Mouse (Mus musculus) embryonic facial prominence, embryonic 13.5 days (tissue): ENCODE measurements around the gene Atp6v1e2. TPM values are rescaled to one million over a fixed set of nuclear protein-coding genes. Genes with fewer than 3 reads are reported as not detected.
A peak's percentile ranks its signal among the peaks of the same experiment; 100 is the strongest.

Source experiments
- ATAC-seq: fragments of 200-750 bp; cut with Nextera tagmentation; 2 replicates; pipeline ENCODE4 v1.8.0; 2017; ENCODE audit warnings: low read depth; ENCODE audit not compliant: insufficient number of reproducible peaks, insufficient read depth, low FRiP score, low TSS enrichment
- H3K27ac ChIP-seq: fragments of 300-500 bp; sonication (generic); 2 replicates; pipeline ENCODE4 v1.5.1; 2015; ENCODE audit warnings: moderate library complexity, mild to moderate bottlenecking, inconsistent platforms
- H3K27me3 ChIP-seq: fragments of 300-500 bp; sonication (generic); 2 replicates; pipeline ENCODE4 v1.6.1; 2015; ENCODE audit warnings: mild to moderate bottlenecking, inconsistent platforms
- H3K36me3 ChIP-seq: fragments of 300-500 bp; sonication (generic); 2 replicates; pipeline ENCODE4 v1.6.1; 2015; ENCODE audit warnings: mild to moderate bottlenecking, inconsistent platforms
- H3K4me1 ChIP-seq: fragments of 300-500 bp; sonication (generic); 2 replicates; pipeline ENCODE4 v1.6.1; 2015; ENCODE audit warnings: inconsistent platforms
- H3K4me2 ChIP-seq: fragments of 300-500 bp; sonication (generic); 2 replicates; pipeline ENCODE4 v1.6.1; 2015; ENCODE audit warnings: moderate library complexity, mild to moderate bottlenecking, inconsistent platforms
- H3K4me3 ChIP-seq: fragments of 300-500 bp; sonication (generic); 2 replicates; pipeline ENCODE4 v1.5.1; 2015; ENCODE audit warnings: mild to moderate bottlenecking, inconsistent platforms
- H3K9ac ChIP-seq: fragments of 300-500 bp; sonication (generic); 2 replicates; pipeline ENCODE4 v1.6.1; 2015; ENCODE audit warnings: mild to moderate bottlenecking, inconsistent platforms
- H3K9me3 ChIP-seq: fragments of 300-500 bp; sonication (generic); 2 replicates; pipeline ENCODE4 v1.6.1; 2016; ENCODE audit warnings: inconsistent platforms
- WGBS: fragments of 180-500 bp; shearing (Covaris S2); methylation state at CpG from one replicate; pipeline ENCODE4 v1.1.7; 2015; ENCODE audit warnings: mixed read lengths; 5-methylcytosine and 5-hydroxymethylcytosine counted together
- polyA plus RNA-seq: library from polyadenylated mRNA; unstranded; fragments of >200 nt; fragmentation: Nextera tagmentation; extraction: Ambion mirVana; gene quantifications from 2 replicates; pipeline ENCODE4 v1.2.1, GENCODE M21; 2015

Atp6v1e2 gene
- not detected in 2 replicates for polyA plus RNA-seq

- Histone ChIP-seq H3K9me3 (no peaks in the 10 kb centered on the region), H3K9ac (peak within 1 kb of the TSS; percentile 32; the same call in 1 of the 2 replicates), H3K4me3 (no peak within 1 kb of the TSS), H3K4me2 (no peak within 1 kb of the TSS), H3K27ac (no peak within 1 kb of the TSS), H3K4me1 (0 out of 2 replicates have a peak, but pooled peaks cover 3% of the 10 kb centered on the region), H3K36me3 (no peaks in the 10 kb centered on the region), H3K27me3 (no peaks in the 10 kb centered on the region)
- WGBS, result 68% methylated on average over 28 of the region's 28 CpGs
- no peak for ATAC-seq
Observed at GRCm38 (mm10) chr17:86947840-86948796, at the start of gene Atp6v1e2. Atp6v1e2 (minus strand) TSS chr17:86947897.

- no peak for ATAC-seq
- no peaks in the 10 kb centered on the region for H3K9me3 ChIP-seq
- WGBS, result 86% methylated on average over 6 of the region's 6 CpGs
Observed at GRCm38 (mm10) chr17:86997323-86997722, 49.6 kb upstream of the Atp6v1e2 start.

GRCm38 (mm10) chr17:86991306-86991705 is 43.6 kb upstream of the Atp6v1e2 start:
- H3K4me3 ChIP-seq, result no peak overlapping the region
- H3K27me3 ChIP-seq, result no peaks in the 10 kb centered on the region
- no peaks in the 10 kb centered on the region; the same call in 1 of the 2 replicates for H3K36me3 ChIP-seq
- no peak overlapping the region for H3K9ac ChIP-seq
- WGBS, result 84% methylated on average over 8 of the region's 8 CpGs
- no peak for ATAC-seq
- H3K4me2 ChIP-seq, result no peak overlapping the region
- H3K9me3 ChIP-seq, result no peaks in the 10 kb centered on the region
- H3K27ac ChIP-seq, result no peak overlapping the region
- peaks cover 19% of the 10 kb centered on the region for H3K4me1 ChIP-seq

More at GRCm38 (mm10) chr17:86997323-86997722, 49.6 kb upstream of the Atp6v1e2 start:
- Histone ChIP-seq H3K4me3 (no peak overlapping the region), H3K27me3 (no peaks in the 10 kb centered on the region), H3K4me2 (no peak overlapping the region), H3K4me1 (no peaks in the 10 kb centered on the region), H3K9ac (no peak overlapping the region), H3K36me3 (peaks cover 29% of the 10 kb centered on the region), H3K27ac (no peak overlapping the region)

GRCm38 (mm10) chr17:86988601-86989184 is 41.0 kb upstream of the Atp6v1e2 start:
- H3K4me1 ChIP-seq, result peaks cover 19% of the 10 kb centered on the region
- 66% methylated on average over 6 of the region's 6 CpGs for WGBS
- 0 out of 2 replicates have a peak, but pooled peaks have one; percentile 10 for ATAC-seq

GRCm38 (mm10) chr17:86988161-86988560 is 40.5 kb upstream of the Atp6v1e2 start:
- Histone ChIP-seq H3K9ac (no peak overlapping the region), H3K27me3 (no peaks in the 10 kb centered on the region), H3K4me1 (peaks cover 19% of the 10 kb centered on the region), H3K36me3 (peaks cover 6% of the 10 kb centered on the region), H3K4me3 (no peak overlapping the region), H3K9me3 (no peaks in the 10 kb centered on the region), H3K27ac (no peak overlapping the region), H3K4me2 (no peak overlapping the region)
- WGBS, result 85% methylated on average over 5 of the region's 5 CpGs
- no peak for ATAC-seq

More at GRCm38 (mm10) chr17:86988601-86989184, 41.0 kb upstream of the Atp6v1e2 start:
- H3K4me2 ChIP-seq, result no peak overlapping the region
- no peaks in the 10 kb centered on the region for H3K27me3 ChIP-seq
- H3K27ac ChIP-seq, result no peak overlapping the region
- no peak overlapping the region for H3K9ac ChIP-seq
- no peak overlapping the region for H3K4me3 ChIP-seq
- no peaks in the 10 kb centered on the region for H3K9me3 ChIP-seq
- H3K36me3 ChIP-seq, result peaks cover 3% of the 10 kb centered on the region

GRCm38 (mm10) chr17:86986449-86987138 is 38.9 kb upstream of the Atp6v1e2 start:
- H3K36me3 ChIP-seq, result peaks cover 17% of the 10 kb centered on the region
- H3K9me3 ChIP-seq, result no peaks in the 10 kb centered on the region
- no peak overlapping the region for H3K4me3 ChIP-seq
- H3K4me1 ChIP-seq, result peaks cover 18% of the 10 kb centered on the region
- no peak for ATAC-seq
- no peak overlapping the region for H3K9ac ChIP-seq
- H3K27me3 ChIP-seq, result no peaks in the 10 kb centered on the region
- H3K4me2 ChIP-seq, result no peak overlapping the region
- H3K27ac ChIP-seq, result no peak overlapping the region
- WGBS, result 53% methylated on average over 17 of the region's 17 CpGs

- H3K4me1 ChIP-seq, result peaks cover 10% of the 10 kb centered on the region
- no peak overlapping the region for H3K4me3 ChIP-seq
- no peak for ATAC-seq
- no peaks in the 10 kb centered on the region for H3K9me3 ChIP-seq
- 69% methylated on average over 9 of the region's 9 CpGs for WGBS
- H3K27ac ChIP-seq, result no peak overlapping the region
- H3K9ac ChIP-seq, result no peak overlapping the region
- no peaks in the 10 kb centered on the region for H3K27me3 ChIP-seq
- no peak overlapping the region for H3K4me2 ChIP-seq
- H3K36me3 ChIP-seq, result peaks cover 44% of the 10 kb centered on the region
Observed at GRCm38 (mm10) chr17:86982497-86982896, 34.8 kb upstream of the Atp6v1e2 start.

- peaks cover 4% of the 10 kb centered on the region for H3K4me1 ChIP-seq
- no peaks in the 10 kb centered on the region for H3K27me3 ChIP-seq
- H3K27ac ChIP-seq, result no peak overlapping the region
- ATAC-seq, result no peak
- no peaks in the 10 kb centered on the region for H3K9me3 ChIP-seq
- peaks cover 44% of the 10 kb centered on the region for H3K36me3 ChIP-seq
- H3K9ac ChIP-seq, result no peak overlapping the region
- H3K4me2 ChIP-seq, result no peak overlapping the region
- no peak overlapping the region for H3K4me3 ChIP-seq
- WGBS, result 98% methylated on average over 2 of the region's 2 CpGs
Observed at GRCm38 (mm10) chr17:86981701-86982100, 34.0 kb upstream of the Atp6v1e2 start.

- Histone ChIP-seq H3K27me3 (no peaks in the 10 kb centered on the region), H3K4me1 (no peaks in the 10 kb centered on the region), H3K27ac (no peak overlapping the region), H3K9ac (no peak overlapping the region), H3K36me3 (peaks cover 47% of the 10 kb centered on the region), H3K4me2 (no peak overlapping the region), H3K4me3 (no peak overlapping the region), H3K9me3 (no peaks in the 10 kb centered on the region)
- 82% methylated on average over 1 of the region's 1 CpGs for WGBS
- no peak for ATAC-seq
Observed at GRCm38 (mm10) chr17:86981205-86981604, 33.5 kb upstream of the Atp6v1e2 start.

- Histone ChIP-seq H3K36me3 (peaks cover 64% of the 10 kb centered on the region), H3K4me1 (0 out of 2 replicates have a peak, but pooled peaks cover under 1% of the 10 kb centered on the region), H3K27me3 (no peaks in the 10 kb centered on the region), H3K9me3 (no peaks in the 10 kb centered on the region), H3K27ac (no peak overlapping the region), H3K9ac (no peak overlapping the region), H3K4me2 (no peak overlapping the region), H3K4me3 (no peak overlapping the region)
- no peak for ATAC-seq
- WGBS, result 88% methylated on average over 6 of the region's 6 CpGs
Observed at GRCm38 (mm10) chr17:86978496-86978895, 30.8 kb upstream of the Atp6v1e2 start.

- no peak overlapping the region for H3K4me2 ChIP-seq
- no peaks in the 10 kb centered on the region for H3K27me3 ChIP-seq
- no peak overlapping the region for H3K9ac ChIP-seq
- WGBS, result 70% methylated on average over 10 of the region's 10 CpGs
- no peaks in the 10 kb centered on the region for H3K9me3 ChIP-seq
- no peak overlapping the region for H3K4me3 ChIP-seq
- H3K4me1 ChIP-seq, result peaks cover 3% of the 10 kb centered on the region; the same call in 1 of the 2 replicates
- no peak for ATAC-seq
- H3K27ac ChIP-seq, result no peak overlapping the region
- H3K36me3 ChIP-seq, result peaks cover 60% of the 10 kb centered on the region
Observed at GRCm38 (mm10) chr17:86976387-86976786, 28.7 kb upstream of the Atp6v1e2 start.
